Mouse (Mus musculus) neural tube, embryonic 13.5 days (tissue): Measurements from ENCODE around the gene Dhh. TPM values are rescaled to one million over a fixed set of nuclear protein-coding genes. Genes with fewer than 3 reads are reported as not detected.
"Not testable (repeated sequence)": the region's sequence is repeated elsewhere in the genome, so short reads cannot be mapped to it uniquely, and the experiment has no call there.

Experiments used
- ATAC-seq: fragments of 200-750 bp; cut with Nextera tagmentation; 2 replicates; pipeline ENCODE4 v1.8.0; 2017; ENCODE audit warnings: low read depth, mild to moderate bottlenecking, moderate TSS enrichment, moderate library complexity
- H3K27ac ChIP-seq: fragments of 300-500 bp; sonication (generic); replicated peaks from 2 replicates; pipeline ENCODE4 v1.5.1; 2015; ENCODE audit warnings: moderate library complexity, mild to moderate bottlenecking, inconsistent platforms
- H3K27me3 ChIP-seq: fragments of 300-500 bp; sonication (generic); 2 replicates; pipeline ENCODE4 v1.6.1; 2015; ENCODE audit warnings: mild to moderate bottlenecking, inconsistent platforms
- H3K36me3 ChIP-seq: fragments of 300-500 bp; sonication (generic); 2 replicates; pipeline ENCODE4 v1.6.1; 2015; ENCODE audit warnings: mild to moderate bottlenecking, inconsistent platforms
- H3K4me1 ChIP-seq: fragments of 300-500 bp; sonication (generic); replicated peaks from 2 replicates; pipeline ENCODE4 v1.6.1; 2015; ENCODE audit warnings: inconsistent platforms
- H3K4me2 ChIP-seq: fragments of 300-500 bp; sonication (generic); 2 replicates; pipeline ENCODE4 v1.6.1; 2015; ENCODE audit warnings: inconsistent platforms, mild to moderate bottlenecking, moderate library complexity
- H3K4me3 ChIP-seq: fragments of 300-500 bp; sonication (generic); 2 replicates; pipeline ENCODE4 v1.5.1; 2015; ENCODE audit warnings: mild to moderate bottlenecking, inconsistent platforms
- H3K9ac ChIP-seq: fragments of 300-500 bp; sonication (generic); 2 replicates; pipeline ENCODE4 v1.6.1; 2015; ENCODE audit warnings: moderate library complexity, mild to moderate bottlenecking, inconsistent platforms
- H3K9me3 ChIP-seq: fragments of 300-500 bp; sonication (generic); 2 replicates; pipeline ENCODE4 v1.6.1; 2016; ENCODE audit warnings: inconsistent platforms
- WGBS: fragments of 180-500 bp; shearing (Covaris S2); methylation state at CpG from one replicate; pipeline ENCODE4 v1.1.7; 2015; 5-methylcytosine and 5-hydroxymethylcytosine counted together
- polyA plus RNA-seq: library from polyadenylated mRNA; unstranded; fragments of >200 nt; fragmentation: Nextera tagmentation; extraction: Ambion mirVana; gene quantifications from 2 replicates; pipeline ENCODE4 v1.2.1, GENCODE M21; 2015

The Dhh gene
- polyA plus RNA-seq, result 3.1 and 4.3 TPM in 2 replicates

DNA sequence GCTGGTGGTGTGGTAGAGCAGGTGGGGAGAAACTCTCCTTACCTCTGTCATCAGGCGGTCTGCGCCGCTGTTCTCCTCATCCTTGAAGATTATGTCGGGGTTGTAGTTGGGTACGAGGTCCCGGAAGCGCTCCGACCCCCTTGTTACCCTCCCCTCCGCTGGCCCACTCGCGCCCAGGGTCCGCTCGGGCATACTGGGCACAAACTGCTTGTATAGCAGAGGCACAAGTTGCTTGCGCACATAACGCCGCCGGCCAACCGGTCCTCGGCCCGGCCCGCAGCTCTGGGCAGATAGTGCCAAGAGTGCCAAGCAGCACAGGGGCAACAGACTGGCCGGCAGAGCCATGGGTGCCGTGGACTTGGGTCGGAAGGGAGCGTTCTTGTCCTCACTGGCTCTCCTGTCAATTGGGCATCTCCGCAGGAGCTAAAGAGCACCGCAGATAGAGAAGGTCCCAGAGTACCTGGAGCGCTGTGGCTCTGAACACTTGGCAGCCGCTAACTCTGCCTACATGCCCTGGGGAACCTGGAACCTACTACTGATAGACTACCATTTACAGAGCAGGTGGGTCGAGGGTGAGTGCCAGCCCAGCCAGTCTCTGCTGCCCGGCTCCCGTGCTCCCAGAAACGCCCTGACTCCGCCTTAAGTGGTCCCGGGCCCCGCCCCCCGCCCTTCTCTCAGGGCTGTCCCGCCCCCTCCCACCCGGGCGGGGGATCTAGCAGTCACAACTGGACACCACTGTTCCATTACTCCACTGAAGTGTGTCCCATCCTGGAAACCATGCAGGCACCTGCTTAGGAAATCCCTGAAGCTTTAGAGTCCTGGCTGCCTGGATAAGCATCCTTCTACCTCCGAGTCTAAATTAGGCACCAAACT is at the start of gene Dhh:
TSS of gene Dhh (minus strand) at position 613 of the 873 bp plus-strand sequence.
- Histone ChIP-seq H3K27me3 (peaks cover 82% of the 10 kb centered on the region), H3K4me2 (peak within 1 kb of the TSS; percentile 90), H3K27ac (no peak within 1 kb of the TSS), H3K36me3 (peaks cover 2% of the 10 kb centered on the region), H3K9me3 (no peaks in the 10 kb centered on the region), H3K9ac (peak within 1 kb of the TSS; percentile 52; the same call in 1 of the 2 replicates), H3K4me3 (peak within 1 kb of the TSS; percentile 26), H3K4me1 (peaks cover 42% of the 10 kb centered on the region)
- 1% methylated on average over 41 of the region's 41 CpGs for WGBS
- no peak for ATAC-seq

DNA sequence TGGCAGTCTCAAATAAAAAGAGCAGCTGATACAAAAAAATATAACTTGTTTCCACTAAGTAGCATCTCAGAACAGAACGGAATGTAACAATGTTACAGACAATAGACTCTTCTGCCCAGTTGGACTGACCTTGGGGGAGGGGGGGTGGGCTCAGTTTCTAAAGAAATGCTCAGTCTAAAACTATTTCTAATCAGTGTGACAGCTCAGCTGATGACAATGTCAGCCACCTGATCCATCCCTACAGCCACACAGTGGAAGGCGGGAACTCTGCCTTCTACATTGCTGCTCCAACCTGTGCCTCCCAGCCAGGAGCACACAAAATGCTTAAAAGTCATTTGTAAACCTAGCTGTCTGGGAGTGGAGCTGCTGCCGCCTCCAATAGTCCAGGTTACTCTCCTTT is 49.5 kb upstream of the Dhh start:
- Histone ChIP-seq H3K27me3 (no peaks in the 10 kb centered on the region), H3K27ac (peak overlapping the region; percentile 67), H3K4me3 (peak overlapping the region; percentile 39; the same call in 1 of the 2 replicates), H3K9me3 (no peaks in the 10 kb centered on the region), H3K36me3 (peaks cover 15% of the 10 kb centered on the region), H3K4me2 (peak overlapping the region; percentile 70), H3K9ac (peak overlapping the region; percentile 54), H3K4me1 (peaks cover 22% of the 10 kb centered on the region)
- 26% methylated on average over 3 of the region's 3 CpGs for WGBS
- no peak for ATAC-seq

DNA sequence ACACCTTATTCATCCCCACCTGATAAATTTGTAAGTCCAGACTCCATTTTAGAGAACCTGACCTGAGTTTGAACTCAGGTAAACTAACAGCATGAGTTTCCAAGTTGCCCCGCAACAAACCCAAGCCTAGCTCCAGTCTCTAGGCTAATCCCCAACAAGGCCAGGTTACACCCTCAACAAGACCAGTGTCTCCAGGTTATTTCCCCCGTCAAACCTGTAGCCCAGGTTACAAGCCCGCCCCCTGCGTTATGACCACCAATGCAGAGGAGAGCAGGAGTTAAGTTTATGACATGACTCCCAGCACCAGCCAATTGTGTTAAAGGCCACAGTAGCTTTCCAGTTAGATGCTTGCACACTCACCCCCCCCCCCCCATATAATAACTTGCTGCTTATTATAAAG is 44.8 kb upstream of the Dhh start:
- ATAC-seq, result no peak
- Histone ChIP-seq H3K9me3 (no peaks in the 10 kb centered on the region), H3K9ac (no peak overlapping the region), H3K27ac (no peak overlapping the region), H3K4me3 (no peak overlapping the region), H3K4me1 (peaks cover 5% of the 10 kb centered on the region), H3K4me2 (no peak overlapping the region), H3K27me3 (no peaks in the 10 kb centered on the region), H3K36me3 (0 out of 2 replicates have a peak, but pooled peaks cover 3% of the 10 kb centered on the region)
- 75% methylated on average over 4 of the region's 4 CpGs for WGBS

DNA sequence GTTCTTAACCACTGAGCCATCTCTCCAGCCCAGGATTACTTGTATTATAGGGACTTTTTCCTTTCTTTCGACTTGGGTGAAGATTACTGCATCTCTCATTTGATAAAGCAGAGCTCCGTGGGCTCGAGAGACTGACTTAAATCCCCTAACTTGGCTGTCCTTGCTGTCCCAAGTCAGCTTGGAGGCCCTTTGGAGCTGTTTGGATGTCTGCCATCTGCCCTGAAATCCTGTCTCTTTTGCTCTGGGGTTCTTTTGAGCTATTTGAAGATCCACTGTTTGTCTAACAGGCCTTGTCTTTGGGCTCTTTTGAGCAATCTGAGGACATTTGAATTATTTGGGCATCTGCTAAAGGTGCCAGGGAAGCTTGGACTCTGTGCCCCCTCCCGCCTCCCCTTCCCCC is 43.7 kb upstream of the Dhh start:
- Histone ChIP-seq H3K27ac (no peak overlapping the region), H3K27me3 (no peaks in the 10 kb centered on the region), H3K4me3 (no peak overlapping the region), H3K4me2 (no peak overlapping the region), H3K9me3 (no peaks in the 10 kb centered on the region), H3K4me1 (no peaks in the 10 kb centered on the region), H3K36me3 (0 out of 2 replicates have a peak, but pooled peaks cover 3% of the 10 kb centered on the region), H3K9ac (no peak overlapping the region)
- 80% methylated on average over 4 of the region's 4 CpGs for WGBS
- ATAC-seq, result no peak

DNA sequence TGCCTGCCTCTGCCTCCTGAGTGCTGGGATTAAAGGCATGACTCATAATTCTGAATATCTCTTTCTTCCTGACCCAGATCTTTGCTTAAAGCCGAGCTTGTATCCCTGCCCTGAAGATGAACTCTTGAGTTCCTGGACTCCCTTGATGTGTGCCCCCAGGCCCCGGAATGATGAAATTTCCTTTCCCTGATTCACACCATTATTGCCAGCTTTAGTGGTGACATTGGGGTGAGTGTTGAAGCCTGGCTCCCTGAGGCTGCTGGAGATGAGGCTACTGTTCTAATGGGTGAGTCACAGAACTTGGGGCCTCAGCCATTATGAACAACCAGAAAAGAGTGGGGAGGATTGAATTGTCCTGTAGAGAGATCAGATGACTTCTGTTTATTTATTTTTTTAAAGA is 43.2 kb upstream of the Dhh start:
- no peaks in the 10 kb centered on the region for H3K4me1 ChIP-seq
- 80% methylated on average over 2 of the region's 2 CpGs for WGBS

DNA sequence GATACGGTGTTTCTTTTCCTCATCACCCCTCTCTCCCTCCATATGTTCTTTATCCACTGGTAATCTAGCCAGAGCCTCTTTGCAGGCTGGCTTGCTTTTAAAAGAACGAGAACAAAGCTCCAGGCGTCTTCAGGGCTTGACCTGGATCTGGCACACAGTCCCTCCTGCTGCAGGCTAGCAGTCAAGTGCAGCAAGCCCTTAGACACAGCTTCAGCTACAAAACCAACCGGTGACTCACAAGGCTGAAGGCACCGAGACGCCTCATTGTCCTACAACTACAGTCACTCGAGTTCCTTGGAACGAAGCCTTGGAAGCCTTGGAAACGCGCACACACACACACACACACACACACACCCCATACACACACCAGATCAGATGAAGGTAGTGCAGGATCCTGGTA is 42.5 kb upstream of the Dhh start:
- H3K36me3 ChIP-seq, result 0 out of 2 replicates have a peak, but pooled peaks cover 3% of the 10 kb centered on the region
- no peak overlapping the region for H3K4me2 ChIP-seq
- H3K9ac ChIP-seq, result no peak overlapping the region
- no peak overlapping the region for H3K4me3 ChIP-seq
- peaks cover 5% of the 10 kb centered on the region for H3K4me1 ChIP-seq
- 59% methylated on average over 10 of the region's 10 CpGs for WGBS
- no peaks in the 10 kb centered on the region for H3K27me3 ChIP-seq
- ATAC-seq, result no peak
- H3K27ac ChIP-seq, result no peak overlapping the region
- H3K9me3 ChIP-seq, result no peaks in the 10 kb centered on the region

More for the DNA sequence above, 43.2 kb upstream of the Dhh start:
- no peak for ATAC-seq
- Histone ChIP-seq H3K4me2 (no peak overlapping the region), H3K36me3 (0 out of 2 replicates have a peak, but pooled peaks cover 3% of the 10 kb centered on the region), H3K27me3 (no peaks in the 10 kb centered on the region), H3K4me3 (no peak overlapping the region), H3K9me3 (no peaks in the 10 kb centered on the region), H3K9ac (no peak overlapping the region), H3K27ac (no peak overlapping the region)

DNA sequence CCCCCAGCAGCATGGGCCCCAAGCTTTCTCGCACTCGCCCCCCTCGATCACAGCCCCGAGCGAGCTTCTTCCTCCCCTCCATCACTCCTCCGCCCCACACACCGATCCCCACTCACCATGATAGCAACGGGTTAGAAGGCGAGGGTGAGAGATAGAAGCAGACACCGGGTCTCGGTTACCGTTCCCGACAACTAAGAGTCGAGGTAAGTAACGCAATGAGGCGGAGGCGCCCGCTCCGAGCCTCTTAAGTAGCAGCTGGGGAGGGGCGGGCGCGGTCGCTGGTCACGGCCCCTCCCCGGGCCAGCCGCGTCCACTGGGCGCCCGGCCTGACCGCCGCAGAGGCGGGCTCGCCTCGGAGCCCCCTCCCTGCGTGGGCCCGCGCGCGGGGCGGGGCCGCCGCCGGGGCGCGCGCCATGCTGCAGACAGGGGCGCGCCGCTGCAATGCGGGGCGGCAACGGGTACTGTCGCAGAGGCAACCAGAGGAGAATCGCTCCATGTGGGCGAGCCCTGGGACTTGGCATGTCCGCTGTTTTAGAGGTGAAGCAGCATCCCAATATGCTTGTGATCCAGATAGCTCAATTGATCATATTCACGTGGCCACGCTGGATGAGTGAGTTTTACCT is 36.0 kb upstream of the Dhh start, which contains the start of gene Tuba1b:
TSS of gene Tuba1b (minus strand) at position 349 of the 623 bp plus-strand sequence.
- peak; percentile 95 for ATAC-seq
- 0% methylated on average over 58 of the region's 58 CpGs for WGBS
- peak within 1 kb of the TSS; percentile 62 for H3K4me3 ChIP-seq
- H3K27ac ChIP-seq, result peak within 1 kb of the TSS; percentile 97
- H3K4me1 ChIP-seq, result peaks cover 30% of the 10 kb centered on the region
- H3K9ac ChIP-seq, result peak within 1 kb of the TSS; percentile 93
- H3K4me2 ChIP-seq, result peak within 1 kb of the TSS; percentile 98
- H3K36me3 ChIP-seq, result peaks cover 11% of the 10 kb centered on the region
- no peaks in the 10 kb centered on the region for H3K27me3 ChIP-seq
- no peaks in the 10 kb centered on the region for H3K9me3 ChIP-seq

DNA sequence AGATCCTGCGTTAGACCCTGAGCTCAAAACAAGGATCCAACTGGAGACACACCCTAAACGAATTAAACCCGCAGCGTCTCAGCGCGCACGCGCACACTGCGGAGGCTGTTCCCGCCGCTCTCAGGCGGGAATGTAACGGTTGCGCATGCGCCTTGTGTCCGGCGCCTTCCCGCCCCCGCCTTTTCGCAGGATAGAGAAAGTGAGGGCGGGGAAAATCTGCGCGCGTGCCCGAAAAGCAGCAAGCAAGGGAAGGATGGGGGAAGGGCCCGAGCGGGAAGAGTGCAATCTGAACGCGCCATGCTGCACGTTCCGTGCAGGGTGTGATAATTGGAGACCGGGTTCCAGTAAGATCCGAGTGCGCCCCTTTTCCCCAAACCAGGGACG is 35.5 kb upstream of the Dhh start:
- Histone ChIP-seq H3K4me3 (peak overlapping the region; percentile 62), H3K36me3 (peaks cover 11% of the 10 kb centered on the region), H3K27ac (peak overlapping the region; percentile 97), H3K9ac (peak overlapping the region; percentile 93), H3K27me3 (no peaks in the 10 kb centered on the region), H3K9me3 (no peaks in the 10 kb centered on the region), H3K4me2 (peak overlapping the region; percentile 98), H3K4me1 (peaks cover 35% of the 10 kb centered on the region)
- WGBS, result under 1% methylated on average over 35 of the region's 35 CpGs
- peak; percentile 93 for ATAC-seq

DNA sequence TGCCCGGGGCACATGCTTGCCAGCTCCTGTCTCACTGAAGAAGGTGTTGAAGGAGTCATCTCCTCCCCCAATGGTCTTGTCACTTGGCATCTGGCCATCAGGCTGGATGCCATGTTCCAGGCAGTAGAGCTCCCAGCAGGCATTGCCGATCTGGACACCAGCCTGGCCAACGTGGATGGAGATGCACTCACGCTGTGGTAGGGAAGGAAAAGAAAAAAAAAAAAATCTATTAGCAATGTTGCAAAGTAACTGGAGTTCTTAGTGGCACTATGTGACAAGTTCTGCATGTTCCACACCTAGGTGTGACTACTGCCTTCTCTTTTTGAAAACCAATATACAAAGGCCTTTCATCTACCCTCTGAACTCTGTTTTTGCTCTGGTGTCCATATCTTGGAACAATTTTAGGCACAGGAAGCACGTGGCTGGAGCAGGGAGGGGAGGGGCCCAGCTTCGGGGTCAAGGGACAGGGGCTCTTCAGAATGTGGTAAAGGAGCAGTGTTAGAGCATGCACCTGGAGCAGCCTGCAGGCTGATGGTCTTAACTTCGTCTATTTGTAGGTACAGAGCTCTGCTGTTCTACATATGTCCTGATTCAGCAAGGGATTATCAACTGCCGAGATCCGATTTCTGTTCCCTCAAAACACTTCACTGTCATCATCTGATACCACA is 34.8 kb upstream of the Dhh start:
- Histone ChIP-seq H3K27ac (peak overlapping the region; percentile 97), H3K4me3 (peak overlapping the region; percentile 62), H3K4me1 (peaks cover 37% of the 10 kb centered on the region), H3K36me3 (peaks cover 11% of the 10 kb centered on the region), H3K9ac (peak overlapping the region; percentile 93), H3K4me2 (peak overlapping the region; percentile 98)
- WGBS, result 11% methylated on average over 8 of the region's 9 CpGs
- ATAC-seq, result 0 out of 2 replicates have a peak, but pooled peaks have one; percentile 21
- not testable (repeated sequence) for H3K9me3 ChIP-seq, H3K27me3 ChIP-seq

DNA sequence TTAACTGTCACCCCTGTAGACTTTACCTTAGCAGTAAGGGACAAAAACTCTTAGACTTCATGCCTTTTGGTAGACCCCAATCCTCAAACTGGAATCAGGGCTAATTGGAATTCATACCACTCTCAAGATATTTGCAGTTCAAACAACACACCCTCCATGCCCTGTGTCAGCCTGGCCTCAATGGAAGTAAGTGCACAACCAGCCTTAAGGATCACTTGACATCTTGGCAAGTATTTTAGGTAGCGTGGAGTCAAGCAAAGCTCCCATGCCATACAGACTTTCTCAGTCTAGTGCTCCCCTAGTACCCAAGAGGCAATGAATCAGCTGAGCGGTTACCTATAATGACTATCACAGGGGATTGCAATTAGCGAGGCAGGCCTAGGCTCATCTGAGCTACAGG is 32.7 kb upstream of the Dhh start:
- WGBS, result 70% methylated on average over 3 of the region's 3 CpGs
- ATAC-seq, result no peak
- no peak overlapping the region for H3K9ac ChIP-seq

DNA sequence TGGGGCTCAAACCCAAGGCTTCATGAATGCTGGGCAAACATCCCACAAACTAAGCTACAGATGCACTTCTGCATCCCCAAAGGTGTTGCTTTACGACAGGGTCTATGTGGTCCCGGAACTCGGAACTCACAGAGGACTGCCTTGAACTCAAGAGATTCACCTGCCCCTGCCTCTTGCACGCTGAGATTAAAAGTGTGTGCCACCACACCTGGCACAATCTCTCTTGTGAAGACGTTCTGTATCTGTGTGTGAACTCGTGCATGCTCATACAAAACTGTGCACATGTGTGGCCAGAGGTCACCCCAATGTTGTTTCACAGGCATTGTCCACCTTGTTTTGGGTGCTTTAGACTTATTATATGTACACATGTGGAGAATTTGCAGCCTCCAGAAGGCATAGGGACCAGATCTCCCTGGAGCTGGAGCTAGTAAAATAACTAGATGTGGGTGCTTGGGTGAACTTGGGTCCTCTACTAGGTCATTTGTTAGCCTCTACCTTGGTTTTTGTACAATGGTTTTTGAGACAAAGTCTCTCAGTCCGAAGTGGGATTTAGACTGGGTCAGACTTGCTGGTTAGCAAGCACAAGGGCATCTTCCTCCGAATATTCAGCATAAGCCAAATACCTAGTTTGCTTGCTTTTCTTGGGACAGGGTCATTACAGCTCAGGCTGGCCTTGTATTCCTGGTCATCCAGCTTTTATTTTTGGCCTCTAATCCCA is 31.8 kb upstream of the Dhh start:
- WGBS, result 58% methylated on average over 8 of the region's 8 CpGs
- no peak overlapping the region for H3K9ac ChIP-seq
- H3K27me3 ChIP-seq, result no peaks in the 10 kb centered on the region
- H3K27ac ChIP-seq, result no peak overlapping the region
- H3K4me2 ChIP-seq, result no peak overlapping the region
- peaks cover 11% of the 10 kb centered on the region for H3K36me3 ChIP-seq
- H3K4me3 ChIP-seq, result no peak overlapping the region
- no peak for ATAC-seq
- peaks cover 25% of the 10 kb centered on the region for H3K4me1 ChIP-seq
- no peaks in the 10 kb centered on the region for H3K9me3 ChIP-seq

More for the DNA sequence above, 32.7 kb upstream of the Dhh start:
- Histone ChIP-seq H3K27me3 (no peaks in the 10 kb centered on the region), H3K4me1 (peaks cover 33% of the 10 kb centered on the region), H3K4me3 (no peak overlapping the region), H3K9me3 (no peaks in the 10 kb centered on the region), H3K27ac (0 out of 2 replicates have a peak overlapping the region, but pooled peaks have one; percentile 33), H3K4me2 (peak overlapping the region; percentile 5; the same call in 1 of the 2 replicates), H3K36me3 (peaks cover 11% of the 10 kb centered on the region)
